Mouse (Mus musculus) thymus, adult 2 months (tissue): ENCODE results near the gene Mien1. TPM values are rescaled to one million over a fixed set of nuclear protein-coding genes. Genes with fewer than 3 reads are reported as not detected.
A peak's percentile ranks its signal among the peaks of the same experiment; 100 is the strongest.

Source experiments
- DNase-seq: peaks from one replicate; pipeline ENCODE4 v3.0.0; 2021
- H3K27ac ChIP-seq: fragments of 200-500 bp; 2 replicates; pipeline ENCODE4 v1.5.1; 2012; ENCODE audit warnings: low read length, control low read depth; ENCODE audit not compliant: control insufficient read depth, insufficient read depth
- H3K27me3 ChIP-seq: fragments of 200-500 bp; 2 replicates; pipeline ENCODE4 v1.6.1; 2012; ENCODE audit warnings: mild to moderate bottlenecking, low read length, moderate library complexity, mixed read lengths; ENCODE audit not compliant: control insufficient read depth, insufficient read depth
- H3K36me3 ChIP-seq: fragments of 200-500 bp; 2 replicates; pipeline ENCODE4 v1.6.1; 2012; ENCODE audit warnings: mild to moderate bottlenecking, low read length, moderate library complexity; ENCODE audit not compliant: control insufficient read depth, insufficient read depth
- H3K4me1 ChIP-seq: fragments of 200-500 bp; replicated peaks from 2 replicates; pipeline ENCODE4 v1.6.1; 2012; ENCODE audit warnings: low read length; ENCODE audit not compliant: control insufficient read depth, insufficient read depth
- H3K4me3 ChIP-seq: fragments of 200-500 bp; 2 replicates; pipeline ENCODE4 v1.5.1; 2012; ENCODE audit warnings: mild to moderate bottlenecking, low read length, control low read depth, moderate library complexity; ENCODE audit not compliant: control insufficient read depth, insufficient read depth
- CTCF ChIP-seq: fragments of 200-500 bp; IDR thresholded peaks from 2 replicates; pipeline ENCODE4 v1.5.1; 2012; ENCODE audit warnings: mild to moderate bottlenecking, control low read depth, low read length, moderate library complexity, borderline replicate concordance; ENCODE audit not compliant: control insufficient read depth, poor library complexity, insufficient read depth; ENCODE audit errors: extremely low read depth
- POLR2A ChIP-seq: fragments of 200-500 bp; IDR thresholded peaks from 2 replicates; pipeline ENCODE4 v1.6.1; 2012; ENCODE audit warnings: mild to moderate bottlenecking, low read length, control low read depth, moderate library complexity; ENCODE audit not compliant: control insufficient read depth, poor library complexity, insufficient read depth; ENCODE audit errors: extremely low read depth
- WGBS: fragments of 180-500 bp; shearing (Covaris S2); methylation state at CpG from one replicate; pipeline ENCODE4 v1.1.7; 2018; 5-methylcytosine and 5-hydroxymethylcytosine counted together
- polyA plus RNA-seq: library from polyadenylated mRNA; depleted of rRNA; stranded (reverse); fragments of >200 nt; gene quantifications from 2 replicates; pipeline ENCODE4 v1.2.3, GENCODE M21; 2012

Mien1 gene
- polyA plus RNA-seq, 1 experiment = 96.7 TPM

GRCm38 (mm10) chr11:98462255-98462654, 23.5 kb upstream of the Mien1 start:
- no peak overlapping the region for H3K4me3 ChIP-seq
- no peak for TF ChIP-seq POLR2A
- TF ChIP-seq CTCF = no peak
- H3K27ac ChIP-seq = peak overlapping the region; percentile 49
- peaks cover 16% of the 10 kb centered on the region for H3K36me3 ChIP-seq
- no peak for DNase-seq
- no peaks in the 10 kb centered on the region for H3K27me3 ChIP-seq
- 96% methylated on average over 6 of the region's 6 CpGs for WGBS
- peaks cover 77% of the 10 kb centered on the region for H3K4me1 ChIP-seq

- Histone ChIP-seq H3K36me3 (peaks cover 6% of the 10 kb centered on the region), H3K27me3 (no peaks in the 10 kb centered on the region), H3K4me3 (no peak overlapping the region), H3K27ac (peak overlapping the region; percentile 91), H3K4me1 (peaks cover 82% of the 10 kb centered on the region)
- 8% methylated on average over 6 of the region's 6 CpGs for WGBS
- no peak for DNase-seq
- no peak for TF ChIP-seq CTCF
Measured at GRCm38 (mm10) chr11:98461109-98461720, 22.4 kb upstream of the Mien1 start.

- Histone ChIP-seq H3K27ac (peak overlapping the region; percentile 100), H3K27me3 (no peaks in the 10 kb centered on the region), H3K4me3 (no peak overlapping the region), H3K36me3 (no peaks in the 10 kb centered on the region), H3K4me1 (peaks cover 70% of the 10 kb centered on the region)
- no peak for TF ChIP-seq CTCF
- TF ChIP-seq POLR2A = no peak
- 76% methylated on average over 9 of the region's 9 CpGs for WGBS
- no peak for DNase-seq
Measured at GRCm38 (mm10) chr11:98459860-98460259, 21.1 kb upstream of the Mien1 start.

GRCm38 (mm10) chr11:98459071-98459741, 20.4 kb upstream of the Mien1 start:
- Histone ChIP-seq H3K4me3 (peak overlapping the region; percentile 49), H3K27ac (peak overlapping the region; percentile 100), H3K4me1 (peaks cover 64% of the 10 kb centered on the region), H3K27me3 (no peaks in the 10 kb centered on the region), H3K36me3 (no peaks in the 10 kb centered on the region)
- peak; percentile 86 for DNase-seq
- TF ChIP-seq POLR2A = 0 out of 2 replicates have a peak, but pooled peaks have one; percentile 13
- TF ChIP-seq CTCF = no peak; the same call in 1 of the 2 replicates
- under 1% methylated on average over 11 of the region's 11 CpGs for WGBS

- H3K4me1 ChIP-seq = peaks cover 55% of the 10 kb centered on the region
- no peak for DNase-seq
- 1% methylated on average over 30 of the region's 30 CpGs for WGBS
- H3K4me3 ChIP-seq = peak overlapping the region; percentile 49
- no peaks in the 10 kb centered on the region for H3K36me3 ChIP-seq
- no peaks in the 10 kb centered on the region for H3K27me3 ChIP-seq
- TF ChIP-seq POLR2A = no peak
- TF ChIP-seq CTCF = no peak
- peak overlapping the region; percentile 100 for H3K27ac ChIP-seq
Measured at GRCm38 (mm10) chr11:98458121-98458990, 19.6 kb upstream of the Mien1 start.

GRCm38 (mm10) chr11:98457367-98458120, 18.8 kb upstream of the Mien1 start:
- peak overlapping the region; percentile 55 for H3K4me3 ChIP-seq
- H3K27me3 ChIP-seq = no peaks in the 10 kb centered on the region
- TF ChIP-seq POLR2A = peak; percentile 97
- peak; percentile 85; the same call in 1 of the 2 replicates for TF ChIP-seq CTCF
- DNase-seq = peak; percentile 98
- H3K4me1 ChIP-seq = peaks cover 49% of the 10 kb centered on the region
- WGBS = 1% methylated on average over 63 of the region's 64 CpGs
- H3K27ac ChIP-seq = peak overlapping the region; percentile 100
- no peaks in the 10 kb centered on the region for H3K36me3 ChIP-seq
